Mouse (Mus musculus) liver, embryonic 14.5 days (tissue): ENCODE data around the gene Ankfn1.

Experiments
- CTCF ChIP-seq: IDR thresholded peaks from 2 replicates; pipeline ENCODE4 v1.5.1; 2016; ENCODE audit warnings: antibody characterized with exemption, low read depth, control low read depth
- EP300 ChIP-seq: IDR thresholded peaks from 2 replicates; pipeline ENCODE4 v1.6.1; 2016; ENCODE audit warnings: antibody characterized with exemption, low read depth

GRCm38 (mm10) chr11:89579826-89580225 is 197.6 kb downstream of the Ankfn1 start:
- TF ChIP-seq CTCF (no peak), EP300 (no peak)
